Mouse (Mus musculus): ENCODE measurements around the gene Arpc1b. TPM values are rescaled to one million over a fixed set of nuclear protein-coding genes. Genes with fewer than 3 reads are reported as not detected.

Gene Arpc1b
- total RNA-seq, 2 experiments from 2014 or later, result 25.7 to 28.3 TPM

DNA sequence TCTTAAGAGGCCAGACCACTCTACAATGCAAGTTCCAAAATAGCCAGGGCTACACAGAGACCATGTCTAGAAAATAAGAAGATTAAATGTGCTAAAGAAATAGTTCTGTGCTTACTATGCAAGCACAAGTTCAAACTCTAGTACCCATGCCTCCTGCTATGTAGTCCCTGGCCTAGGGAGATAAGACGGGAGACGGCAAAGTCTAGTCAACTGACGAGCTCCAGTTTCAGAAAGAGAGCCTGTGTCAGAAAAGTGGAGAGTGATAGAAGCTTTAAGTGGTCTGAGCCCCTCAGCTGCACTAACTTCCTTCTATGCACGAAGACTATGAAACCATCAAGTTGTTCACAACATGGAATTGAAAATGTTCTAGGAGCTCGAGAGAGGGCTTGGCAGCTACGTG is 35.3 kb downstream of the Arpc1b start:
- no peak for DNase-seq
- intact Hi-C loops (cut with DNase I), result no loop called here

- intact Hi-C loops (cut with DNase I), result no loop called here
- DNase-seq, result no peak
Measured at GRCm38 (mm10) chr5:145152690-145153089, 38.7 kb downstream of the Arpc1b start.

DNA sequence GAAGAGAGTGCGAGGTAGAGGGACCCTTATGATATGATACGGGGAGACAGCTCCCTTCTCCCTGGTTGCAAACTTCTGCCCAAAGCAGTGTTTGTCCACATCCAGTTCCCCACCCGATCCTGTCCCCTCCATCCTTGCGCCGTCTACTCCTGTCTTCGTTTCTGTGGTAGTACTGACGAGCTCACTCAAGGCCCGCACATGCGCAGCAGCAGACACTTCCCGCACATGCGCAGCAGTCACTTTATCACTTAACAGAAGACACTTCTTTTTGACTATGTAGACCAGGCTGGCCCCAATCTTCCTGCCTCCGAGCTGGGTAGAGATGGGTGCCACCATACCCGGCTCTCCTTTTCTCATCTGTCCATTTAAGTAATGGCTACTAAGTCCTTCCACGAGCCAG is 47.3 kb downstream of the Arpc1b start:
- no peak for DNase-seq
- intact Hi-C loops (cut with DNase I), result no loop called here

GRCm38 (mm10) chr5:145164710-145165109 is 50.7 kb downstream of the Arpc1b start:
- no peak for DNase-seq
- intact Hi-C loops (cut with DNase I), result no loop called here

- intact Hi-C loops (cut with DNase I), result no loop called here
- DNase-seq, result no peak
Measured at GRCm38 (mm10) chr5:145165184-145165583, 51.2 kb downstream of the Arpc1b start.

DNA sequence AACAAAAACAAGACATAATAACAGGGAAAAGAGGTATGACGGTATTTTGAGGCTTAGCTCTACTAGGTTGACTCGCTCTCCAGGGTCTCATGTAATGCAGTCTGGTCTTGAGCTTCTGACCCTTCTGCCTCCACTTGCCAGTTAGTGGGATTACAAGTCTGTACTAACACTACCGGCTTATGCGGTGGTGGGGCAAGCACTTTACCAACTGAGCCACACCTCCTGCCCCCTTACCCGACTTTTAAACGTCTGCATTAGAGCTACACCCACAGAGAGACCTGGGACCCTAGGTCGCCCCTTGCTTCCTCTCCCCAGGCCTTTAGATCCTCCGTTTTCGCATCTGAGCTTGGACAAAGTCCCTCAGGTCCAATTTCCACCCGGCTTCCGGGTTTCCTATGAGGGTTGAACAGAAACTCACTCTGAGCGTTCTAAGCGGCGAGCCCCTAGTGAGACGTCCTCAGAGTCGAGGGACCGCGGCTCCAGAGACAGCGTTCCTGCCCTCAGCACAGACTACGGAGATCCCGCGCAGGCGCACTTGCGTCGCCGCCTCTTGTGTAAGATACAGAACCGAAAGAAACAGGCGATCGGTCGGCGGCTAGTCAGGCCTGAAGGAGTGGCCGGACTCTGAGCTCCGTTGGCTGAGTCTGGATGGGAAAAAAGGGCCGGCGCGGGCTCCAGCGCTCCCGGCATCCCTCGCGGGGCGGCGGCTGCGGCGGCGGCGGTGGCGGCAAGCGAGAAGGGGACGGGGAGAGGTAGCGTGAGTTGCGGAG is 52.7 kb downstream of the Arpc1b start, which contains the start of the genes Ptcd1 and Cpsf4:
TSS of gene Ptcd1 (minus strand) at position 573 of the 770 bp plus-strand sequence.
TSS of gene Cpsf4 (plus strand) at position 678 of the 770 bp plus-strand sequence.
- DNase-seq, result peak; percentile 99
- intact Hi-C loops (cut with DNase I), result no loop called here

DNA sequence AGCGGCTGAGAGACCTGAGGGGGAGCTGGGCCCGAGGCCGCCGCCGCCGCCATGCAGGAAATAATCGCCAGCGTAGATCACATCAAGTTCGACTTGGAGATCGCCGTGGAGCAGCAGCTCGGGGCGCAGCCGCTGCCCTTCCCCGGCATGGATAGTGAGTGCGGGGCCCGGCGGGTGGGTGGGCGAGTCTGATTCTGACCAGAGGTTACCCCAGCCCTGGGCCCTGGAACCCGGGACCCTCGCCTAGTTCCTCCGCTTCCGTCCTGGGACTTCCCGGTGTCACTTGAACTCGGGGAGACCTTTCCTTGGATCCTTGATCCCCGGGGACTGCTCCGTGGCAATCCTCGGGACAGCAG is 53.3 kb downstream of the Arpc1b start:
- intact Hi-C loops (cut with DNase I), result no loop called here
- DNase-seq, result no peak

DNA sequence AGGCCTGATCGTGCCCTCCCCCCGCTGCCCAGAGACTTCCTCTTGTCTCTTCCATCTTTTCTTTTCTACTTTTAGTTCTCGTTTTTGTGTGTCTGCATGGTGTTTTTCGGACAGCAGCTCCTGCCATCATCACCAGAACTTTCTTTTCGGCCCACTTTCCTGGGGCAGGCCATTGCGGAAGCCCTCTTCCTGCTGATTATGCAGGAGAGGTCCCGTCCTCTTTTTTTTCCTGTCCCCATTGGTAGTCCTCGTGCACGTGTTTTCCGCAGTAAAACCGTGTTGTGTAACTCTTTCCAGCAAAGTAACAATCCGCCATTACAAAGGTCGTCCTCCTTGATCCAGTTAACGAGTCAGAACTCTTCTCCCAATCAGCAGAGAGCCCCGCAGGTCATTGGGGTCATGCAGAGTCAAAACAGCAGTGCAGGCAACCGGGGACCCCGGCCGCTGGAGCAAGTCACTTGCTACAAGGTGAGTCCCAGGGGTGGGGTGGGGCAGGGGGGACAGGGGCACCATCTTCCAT is 64.5 kb downstream of the Arpc1b start:
- intact Hi-C loops (cut with DNase I), result no loop called here
- DNase-seq, result no peak

Other genes starting within 250 kb of the Arpc1b start
- gene Smurf1, start 148.4 kb upstream of the Arpc1b start, total RNA-seq (2021), result 10 to 100 TPM; 59.3 to 60.2 TPM
- not detected for gene Gm4871, start 81.5 kb upstream of the Arpc1b start, total RNA-seq (2021)
- gene 1700018F24Rik, start 71.2 kb upstream of the Arpc1b start, total RNA-seq (2021), result not detected
- 100 to 1,000 TPM; 198 to 202 TPM for gene Arpc1a, start 30.4 kb upstream of the Arpc1b start, total RNA-seq (2021)
- not detected for gene Kpna7, start 30.2 kb upstream of the Arpc1b start, total RNA-seq (2021)
- gene Pdap1, start 26.0 kb downstream of the Arpc1b start, total RNA-seq (2021), result 100 to 1,000 TPM; 136 to 144 TPM
- 100 to 1,000 TPM; 101 to 104 TPM for gene Bud31, start 26.1 kb downstream of the Arpc1b start, total RNA-seq (2021)
- 10 to 100 TPM; 19.3 to 19.6 TPM for gene Ptcd1, start 52.9 kb downstream of the Arpc1b start, total RNA-seq (2021)
- 10 to 100 TPM; 35.2 to 36.4 TPM for gene Cpsf4, start 53.0 kb downstream of the Arpc1b start, total RNA-seq (2021)
- 100 to 1,000 TPM; 213 to 222 TPM for gene Atp5j2, start 77.8 kb downstream of the Arpc1b start, total RNA-seq (2021)
- 1 to 10 TPM; 6.4 to 7.5 TPM for gene Zkscan14, start 87.7 kb downstream of the Arpc1b start, total RNA-seq (2021)
- gene Zkscan5, start 90.3 kb downstream of the Arpc1b start, total RNA-seq (2021), result 10 to 100 TPM; 15.5 to 16.0 TPM
- gene Zfp655, start 117.5 kb downstream of the Arpc1b start, total RNA-seq (2021), result 10 to 100 TPM; 25.5 to 28.9 TPM
- gene Zscan25, start 166.3 kb downstream of the Arpc1b start, total RNA-seq (2021), result 10 to 100 TPM; 17.5 to 17.8 TPM
- under 1 TPM in 1 of 2 experiments, not detected in 1; 0.28 TPM for gene Cyp3a57, start 231.1 kb downstream of the Arpc1b start, total RNA-seq (2021)

All from left cerebral cortex, postnatal 4 days (tissue).